Mouse (Mus musculus) stomach, postnatal 0 days (tissue): ENCODE results near the gene Rgs4.

Experiments
- CTCF ChIP-seq: IDR thresholded peaks from 2 replicates; pipeline ENCODE4 v1.5.1; 2016; ENCODE audit warnings: antibody characterized with exemption, low read depth, mild to moderate bottlenecking, moderate library complexity
- EP300 ChIP-seq: optimal IDR thresholded peaks from 2 replicates; pipeline ENCODE3; 2016; ENCODE audit warnings: antibody characterized with exemption

- TF ChIP-seq CTCF (no peak), EP300 (no peak)
Observed at GRCm38 (mm10) chr1:169704395-169705087, 42.9 kb downstream of the Rgs4 start.
